Mouse (Mus musculus) effector memory CD4-positive, alpha-beta T cell, adult 5 months (primary cell): ENCODE measurements around the gene Acbd7. TPM values are rescaled to one million over a fixed set of nuclear protein-coding genes. Genes with fewer than 3 reads are reported as not detected.

Experiments used
- polyA plus RNA-seq: library from polyadenylated mRNA; unstranded; fragments of 100-300 nt; shearing (Covaris generic); gene quantifications from one replicate; pipeline ENCODE4 v1.2.1, GENCODE M21; 2017

The Acbd7 gene
- polyA plus RNA-seq, result not detected

GRCm38 (mm10) chr2:3335611-3336301 lies at the start of gene Acbd7:
Acbd7 (plus strand) TSS chr2:3336168.

GRCm38 (mm10) chr2:3332484-3333242 lies 3.3 kb upstream of the Acbd7 start, which contains the start of gene Rpp38:
Rpp38 (minus strand) TSS chr2:3332643.

Other genes starting within 250 kb of the Acbd7 start
- gene Fam171a1, start 221.9 kb upstream of the Acbd7 start, polyA plus RNA-seq, result not detected
- gene Nmt2, start 52.0 kb upstream of the Acbd7 start, polyA plus RNA-seq, result 24.5 TPM
- 14.2 TPM for gene Rpp38, start 3.5 kb upstream of the Acbd7 start, polyA plus RNA-seq
- gene Olah, start 61.0 kb downstream of the Acbd7 start, polyA plus RNA-seq, result not detected
- not detected for gene Meig1, start 86.5 kb downstream of the Acbd7 start, polyA plus RNA-seq
- gene Dclre1c, start 88.0 kb downstream of the Acbd7 start, polyA plus RNA-seq, result 21.8 TPM
- gene Suv39h2, start 138.9 kb downstream of the Acbd7 start, polyA plus RNA-seq, result 5.5 TPM
- gene Gm45902, start 176.6 kb downstream of the Acbd7 start, polyA plus RNA-seq, result 4.5 TPM
- 65.1 TPM for gene Hspa14, start 176.6 kb downstream of the Acbd7 start, polyA plus RNA-seq
- 0.97 TPM for gene Cdnf, start 176.9 kb downstream of the Acbd7 start, polyA plus RNA-seq
- gene Fam107b, start 234.3 kb downstream of the Acbd7 start, polyA plus RNA-seq, result 648 TPM